Mouse (Mus musculus) cerebellum, adult 2 months (tissue): Measurements from ENCODE around the gene Bri3.

Experiments
- CTCF ChIP-seq: fragments of 200-500 bp; IDR thresholded peaks from 2 replicates; pipeline ENCODE4 v1.5.1; 2011; ENCODE audit warnings: low read depth, mild to moderate bottlenecking, control low read depth, low read length, moderate library complexity, borderline replicate concordance; ENCODE audit not compliant: insufficient read depth
- POLR2A ChIP-seq: fragments of 200-500 bp; IDR thresholded peaks from 2 replicates; pipeline ENCODE4 v1.6.1; 2011; ENCODE audit warnings: low read length, control low read depth, borderline replicate concordance; ENCODE audit not compliant: insufficient read depth

DNA sequence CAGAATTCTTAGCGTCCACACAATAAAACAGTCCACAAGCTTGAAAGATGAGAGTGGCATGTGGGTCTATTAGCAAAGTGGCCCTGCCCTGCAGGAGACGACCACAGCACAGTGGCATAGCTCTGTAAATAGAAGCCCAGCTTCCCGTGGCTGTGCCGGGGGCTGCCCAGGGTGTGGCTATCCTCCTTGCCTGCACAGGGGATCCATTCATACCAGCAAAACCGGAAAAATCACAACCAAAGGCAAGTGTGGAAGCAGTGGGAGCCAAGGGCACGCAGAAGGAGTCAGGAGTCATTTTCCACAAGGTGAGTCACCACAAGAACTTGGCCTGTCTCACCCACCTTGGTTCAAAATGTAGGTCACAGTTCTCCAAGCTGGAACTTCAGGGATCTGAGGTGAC, 74.0 kb downstream of the Bri3 start:
- TF ChIP-seq POLR2A (no peak), CTCF (no peak)
